Mouse (Mus musculus): ENCODE measurements around the gene Senp3.

- TF ChIP-seq CTCF (IDR thresholded peaks at IDR 0.05; ENCODE audit: borderline replicate concordance, control insufficient read depth, extremely low read depth, insufficient read depth, low read length, poor library complexity), result no peak
- no peak for TF ChIP-seq POLR2A (IDR thresholded peaks at IDR 0.05; ENCODE audit: control insufficient read depth, extremely low read depth, insufficient read depth, low read length, poor library complexity)
Observed at GRCm38 (mm10) chr11:69686377-69686776, 4.5 kb upstream of the Senp3 start.
